7 mouse cellular contexts compared by ENCODE assay signal in genomic region chr1:42695578-42695915, GRCm38 (mm10). TPM values are rescaled to one million over a fixed set of nuclear protein-coding genes. Genes with fewer than 3 reads are reported as not detected.
DNase-seq lines count a peak whose midpoint lies in the region; ATAC-seq lines count a peak whose summit lies in the region.

Gene Pou3f3, plus strand, starts transcription at chr1:42695768.

- H3K9me3 ChIP-seq in heart, embryonic 14.5 days (ENCODE audit: control insufficient read depth, low read length), result no peaks in the 10 kb centered on the region
- no peaks in the 10 kb centered on the region for H3K9me3 ChIP-seq in liver, embryonic 12.5 days (replicated peaks)
- H3K9me3 ChIP-seq in neural tube, embryonic 15.5 days (replicated peaks), result no peaks in the 10 kb centered on the region

- ATAC-seq in heart, embryonic 14.5 days (ENCODE audit: insufficient number of reproducible peaks, insufficient read depth, low FRiP score, low read depth), result 0 out of 2 replicates have a peak, but pooled peaks have one; percentile 52
- ATAC-seq in liver, embryonic 12.5 days, result peak; percentile 59
- ATAC-seq in neural tube, embryonic 15.5 days (ENCODE audit: low FRiP score), result peak; percentile 86
- no peak for ATAC-seq in inflammation-experienced regulatory T-cells, adult 6 months

- peaks cover 89% of the 10 kb centered on the region for H3K27me3 ChIP-seq in heart, embryonic 14.5 days (ENCODE audit: control insufficient read depth, insufficient read depth, low read length)
- peaks cover 97% of the 10 kb centered on the region for H3K27me3 ChIP-seq in liver, embryonic 12.5 days (replicated peaks)
- H3K27me3 ChIP-seq in neural tube, embryonic 15.5 days (replicated peaks), result no peaks in the 10 kb centered on the region

- WGBS in heart, embryonic 14.5 days, result 0% methylated on average over 20 of the region's 21 CpGs
- WGBS in liver, embryonic 12.5 days (ENCODE audit: insufficient replicate concordance), result 3% methylated on average over 19 of the region's 21 CpGs
- under 1% methylated on average over 19 of the region's 21 CpGs for WGBS in neural tube, embryonic 15.5 days

- peak within 1 kb of the TSS; percentile 48 to 51 for H3K4me3 ChIP-seq in heart, embryonic 14.5 days (ENCODE audit: control insufficient read depth in 1 of 2, insufficient read depth in 1 of 2, low read depth in 1 of 2, low read length in 2 of 2)
- H3K4me3 ChIP-seq in liver, embryonic 12.5 days, result peak within 1 kb of the TSS; percentile 48
- H3K4me3 ChIP-seq in neural tube, embryonic 15.5 days (replicated peaks), result peak within 1 kb of the TSS; percentile 66

- H3K9ac ChIP-seq in heart, embryonic 14.5 days (ENCODE audit: low read length), result peak within 1 kb of the TSS; percentile 46
- H3K9ac ChIP-seq in liver, embryonic 12.5 days, result no peak within 1 kb of the TSS
- H3K9ac ChIP-seq in neural tube, embryonic 15.5 days (replicated peaks), result peak within 1 kb of the TSS; percentile 74

- H3K36me3 ChIP-seq in heart, embryonic 14.5 days (ENCODE audit: control insufficient read depth, insufficient read depth, low read length), result no peaks in the 10 kb centered on the region
- H3K36me3 ChIP-seq in liver, embryonic 12.5 days, result no peaks in the 10 kb centered on the region
- H3K36me3 ChIP-seq in neural tube, embryonic 15.5 days, result no peaks in the 10 kb centered on the region

- H3K27ac ChIP-seq in heart, embryonic 14.5 days (replicated peaks in 1 of 2; ENCODE audit: control insufficient read depth in 1 of 2, insufficient read depth in 1 of 2, low read depth in 2 of 2, low read length in 2 of 2), result no peak within 1 kb of the TSS
- no peak within 1 kb of the TSS for H3K27ac ChIP-seq in liver, embryonic 12.5 days
- H3K27ac ChIP-seq in neural tube, embryonic 15.5 days (replicated peaks), result peak within 1 kb of the TSS; percentile 95

- peaks cover 7 to 35% of the 10 kb centered on the region in 2 experiments; a peak in 3 of 4 replicates for H3K4me1 ChIP-seq in heart, embryonic 14.5 days (ENCODE audit: control insufficient read depth in 2 of 2, insufficient read depth in 2 of 2, low read length in 2 of 2)
- H3K4me1 ChIP-seq in liver, embryonic 12.5 days, result peaks cover 7% of the 10 kb centered on the region; the same call in 1 of the 2 replicates
- peaks cover 38% of the 10 kb centered on the region for H3K4me1 ChIP-seq in neural tube, embryonic 15.5 days

- peak; percentile 49 for DNase-seq in cerebellum, adult 11 months
- peak; percentile 90 for DNase-seq in embryo, embryonic 9.5 days (ENCODE audit: extremely low spot score)
- peak; percentile 91 to 95 for DNase-seq in kidney, postnatal 36 days

- peak within 1 kb of the TSS; percentile 77 for H3K4me2 ChIP-seq in heart, embryonic 14.5 days (ENCODE audit: low read length)
- H3K4me2 ChIP-seq in liver, embryonic 12.5 days, result peak within 1 kb of the TSS; percentile 62
- peak within 1 kb of the TSS; percentile 78 for H3K4me2 ChIP-seq in neural tube, embryonic 15.5 days

RNA-seq across cellular contexts. Expression of gene Pou3f3, which starts in this region (rescaled TPM):
- 0.03 TPM in 1 of 2 replicates, not detected in the other for polyA plus RNA-seq in heart, embryonic 14.5 days (2014; fragmentation: Nextera tagmentation; extraction: Ambion mirVana)
- polyA plus RNA-seq in liver, embryonic 12.5 days (2016; fragmentation: Nextera tagmentation; extraction: Ambion mirVana), result 0.02 TPM in 2 replicates
- polyA plus RNA-seq in neural tube, embryonic 15.5 days (2015; fragmentation: Nextera tagmentation; extraction: Ambion mirVana), result 6.9 and 9.5 TPM in 2 replicates
- polyA plus RNA-seq in inflammation-experienced regulatory T-cells, adult 6 months (2017; shearing (Covaris generic)), result not detected

Comparison
In these comparisons a context has a peak if more than half of its experiments do, and no peak if none do; other contexts are left out.
1. Peak in ATAC-seq, H3K4me3 ChIP-seq, H3K9ac ChIP-seq and H3K4me2 ChIP-seq in heart, embryonic 14.5 days; RNA of the gene not detected or under 1 TPM.
2. Peak in ATAC-seq, H3K4me3 ChIP-seq and H3K4me2 ChIP-seq in liver, embryonic 12.5 days; RNA of the gene not detected or under 1 TPM.